Mouse (Mus musculus): ENCODE measurements at regions not wholly inside any gene's neighbourhood (a gene's known extent, or its start where the extent isn't known, plus 50 kb on each side); places are given as distances from the start of the nearest gene placed in this dataset.

GRCm38 (mm10) chr4:81217979-81218378, 224.6 kb downstream of the Mpdz start:
- Histone ChIP-seq H3K4me1 (ENCODE audit: control insufficient read depth, insufficient read depth, low read length) (no peaks in the 10 kb centered on the region), H3K4me3 (replicated peaks; ENCODE audit: insufficient read depth, low read depth, low read length) (no peak overlapping the region), H3K27ac (ENCODE audit: insufficient read depth, low read length) (no peak overlapping the region), H3K27me3 (ENCODE audit: control insufficient read depth, insufficient read depth, low read length) (no peaks in the 10 kb centered on the region)
- 40% methylated on average over 11 of the region's 11 CpGs for WGBS
- DNase-seq, result no peak
- no peak for TF ChIP-seq CTCF (IDR thresholded peaks at IDR 0.05; ENCODE audit: borderline replicate concordance, insufficient read depth, low read depth, low read length)

- TF ChIP-seq POLR2A (IDR thresholded peaks at IDR 0.05; ENCODE audit: borderline replicate concordance, insufficient read depth, low read length), result no peak
- TF ChIP-seq CTCF (IDR thresholded peaks at IDR 0.05; ENCODE audit: borderline replicate concordance, insufficient read depth, low read depth, low read length), result no peak
- no peak for DNase-seq
- WGBS, result 70% methylated on average over 6 of the region's 6 CpGs
- H3K4me3 ChIP-seq (replicated peaks; ENCODE audit: insufficient read depth, low read depth, low read length), result no peak overlapping the region
- no peak overlapping the region for H3K27ac ChIP-seq (ENCODE audit: insufficient read depth, low read length)
- no peaks in the 10 kb centered on the region for H3K4me1 ChIP-seq (ENCODE audit: control insufficient read depth, insufficient read depth, low read length)
- no peaks in the 10 kb centered on the region for H3K27me3 ChIP-seq (ENCODE audit: control insufficient read depth, insufficient read depth, low read length)
These were observed 220.6 kb downstream of the Mpdz start for GRCm38 (mm10) chr4:81222034-81222433.

GRCm38 (mm10) chr4:81222468-81223175, 220.0 kb downstream of the Mpdz start:
- no peaks in the 10 kb centered on the region for H3K4me1 ChIP-seq (ENCODE audit: control insufficient read depth, insufficient read depth, low read length)
- no peak overlapping the region for H3K4me3 ChIP-seq (replicated peaks; ENCODE audit: insufficient read depth, low read depth, low read length)
- no peak for DNase-seq
- WGBS, result 59% methylated on average over 5 of the region's 5 CpGs
- no peaks in the 10 kb centered on the region for H3K27me3 ChIP-seq (ENCODE audit: control insufficient read depth, insufficient read depth, low read length)
- no peak overlapping the region for H3K27ac ChIP-seq (ENCODE audit: insufficient read depth, low read length)
- TF ChIP-seq CTCF (IDR thresholded peaks at IDR 0.05; ENCODE audit: borderline replicate concordance, insufficient read depth, low read depth, low read length), result no peak
- TF ChIP-seq POLR2A (IDR thresholded peaks at IDR 0.05; ENCODE audit: borderline replicate concordance, insufficient read depth, low read length), result no peak

Measured in cerebellum, adult 2 months (tissue).